Mouse (Mus musculus) cortical plate, adult 2 months (tissue): ENCODE results near the gene Sh3bp4.

ENCODE experiments used
- CTCF ChIP-seq: fragments of 200-500 bp; IDR thresholded peaks from 2 replicates; pipeline ENCODE4 v1.5.1; 2011; ENCODE audit warnings: mild to moderate bottlenecking, control low read depth, low read length; ENCODE audit not compliant: insufficient read depth; ENCODE audit errors: extremely low read depth
- POLR2A ChIP-seq: fragments of 200-500 bp; IDR thresholded peaks from 2 replicates; pipeline ENCODE4 v1.6.1; 2011; ENCODE audit warnings: mild to moderate bottlenecking, low read length, control low read depth; ENCODE audit not compliant: insufficient read depth; ENCODE audit errors: extremely low read depth

- TF ChIP-seq CTCF: no peak
- TF ChIP-seq POLR2A: no peak
These were observed 27.3 kb upstream of the Sh3bp4 start for GRCm38 (mm10) chr1:89042956-89043355.
